ENCODE assay signal across 8 mouse cellular contexts in the genomic region with DNA sequence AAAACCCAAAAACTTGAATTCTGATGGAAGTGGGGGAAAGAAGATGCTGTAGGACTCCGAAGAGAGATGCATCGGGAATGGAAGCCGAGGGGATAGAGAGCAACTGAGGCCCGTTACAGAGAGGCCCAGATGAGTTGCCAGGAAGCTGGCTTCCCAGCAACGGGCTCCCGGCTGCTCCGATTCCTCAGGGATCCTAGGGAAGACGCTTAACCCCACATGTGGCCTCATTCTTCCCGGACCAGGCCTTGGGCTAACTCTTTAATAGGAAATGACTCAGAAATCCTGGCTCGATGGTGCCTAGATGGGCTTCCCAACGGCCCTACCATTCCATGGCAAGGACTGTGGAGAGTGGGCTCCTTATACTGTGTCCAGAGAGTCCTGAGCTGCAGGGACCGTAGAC. TPM values are rescaled to one million over a fixed set of nuclear protein-coding genes. Genes with fewer than 3 reads are reported as not detected.
DNase-seq lines count a peak whose midpoint lies in the region; ATAC-seq and TF ChIP-seq lines count a peak whose summit lies in the region.

No protein-coding gene starts in this region.

- H3K4me2 ChIP-seq in heart, embryonic 16.5 days (ENCODE audit: low read depth, low read length): peak overlapping the region; percentile 92

- H3K27ac ChIP-seq in heart, adult 2 months: peak overlapping the region; percentile 40; the same call in 1 of the 2 replicates
- H3K27ac ChIP-seq in heart, embryonic 16.5 days (ENCODE audit: low read length): peak overlapping the region; percentile 5
- H3K27ac ChIP-seq in macrophage: no peak overlapping the region

- TF ChIP-seq EP300 in heart, adult 2 months (IDR thresholded peaks at IDR 0.05; ENCODE audit: insufficient read depth, low read depth, low read length): no peak

- H3K36me3 ChIP-seq in heart, adult 2 months (ENCODE audit: control insufficient read depth, insufficient read depth, low read length): no peaks in the 10 kb centered on the region
- peaks cover 4% of the 10 kb centered on the region for H3K36me3 ChIP-seq in heart, embryonic 16.5 days (ENCODE audit: control insufficient read depth, insufficient read depth)
- no peaks in the 10 kb centered on the region for H3K36me3 ChIP-seq in macrophage (ENCODE audit: inconsistent target)

- intact Hi-C loops in heart, adult 2 months (cut with DNase I): no loop called here

- no peaks in the 10 kb centered on the region for H3K79me2 ChIP-seq in heart, adult 2 months (replicated peaks; ENCODE audit: control insufficient read depth, insufficient read depth, low read length)
- H3K79me2 ChIP-seq in macrophage (ENCODE audit: inconsistent target): no peaks in the 10 kb centered on the region

- H3K4me1 ChIP-seq in heart, adult 2 months (ENCODE audit: control insufficient read depth, insufficient read depth, low read length): 0 out of 2 replicates have a peak, but pooled peaks cover 1% of the 10 kb centered on the region
- peaks cover 25% of the 10 kb centered on the region for H3K4me1 ChIP-seq in heart, embryonic 16.5 days (ENCODE audit: control insufficient read depth, insufficient read depth, low read length)

- TF ChIP-seq CTCF in heart, adult 2 months (IDR thresholded peaks at IDR 0.05): no peak

- peak in 1 of 2 experiments; percentile 30 for DNase-seq in heart, adult 2 months
- DNase-seq in heart, postnatal 4 days: no peak
- peak; percentile 71 for DNase-seq in NIH3T3 (ENCODE audit: low read depth)
- DNase-seq in gastrocnemius, postnatal 4 days (ENCODE audit: low spot score in 2 of 2): no peak
- DNase-seq in frontal cortex, postnatal 14 days (ENCODE audit: low spot score in 2 of 2): no peak
- no peak for DNase-seq in right cerebral cortex, adult 18-20 months

- ATAC-seq in heart, embryonic 16.5 days (replicated peaks; ENCODE audit: extremely low read depth, insufficient read depth, low FRiP score): no peak

- 7% methylated on average over 12 of the region's 12 CpGs for WGBS in heart, adult 2 months
- whole genome bisulfite sequencing in heart, embryonic 16.5 days: 9% methylated on average over 12 of the region's 12 CpGs
- WGBS in macrophage (ENCODE audit: missing documents): 27% methylated on average over 12 of the region's 12 CpGs

- 0 out of 2 replicates have a peak overlapping the region, but pooled peaks have one; percentile 7 for H3K9ac ChIP-seq in heart, adult 2 months (ENCODE audit: low read depth, low read length)
- peak overlapping the region; percentile 65 for H3K9ac ChIP-seq in heart, embryonic 16.5 days (ENCODE audit: low read length)

- no peak for TF ChIP-seq POLR2A in heart, adult 2 months (IDR thresholded peaks at IDR 0.05; ENCODE audit: insufficient read depth, low read depth, low read length)

- H3K4me3 ChIP-seq in heart, adult 2 months: peak overlapping the region; percentile 64
- H3K4me3 ChIP-seq in heart, embryonic 16.5 days (ENCODE audit: low read length): peak overlapping the region; percentile 79
- H3K4me3 ChIP-seq in macrophage (ENCODE audit: inconsistent target): peak overlapping the region; percentile 53

- no peaks in the 10 kb centered on the region for H3K27me3 ChIP-seq in heart, adult 2 months (ENCODE audit: control insufficient read depth, insufficient read depth, low read length)
- no peaks in the 10 kb centered on the region for H3K27me3 ChIP-seq in heart, embryonic 16.5 days (ENCODE audit: control insufficient read depth, insufficient read depth, low read length)

- H3K9me3 ChIP-seq in heart, embryonic 16.5 days (replicated peaks; ENCODE audit: control insufficient read depth, low read length): no peaks in the 10 kb centered on the region

RNA-seq across cellular contexts. Expression of gene Cchcr1, which starts 0.6 kb away (rescaled TPM):
- 1 to 10 TPM; 1.9 to 2.2 TPM for total RNA-seq in heart, adult 2 months (2021)
- 3.7 and 3.8 TPM in 2 replicates for polyA plus RNA-seq in heart, adult 2 months (2012; rRNA removed)
- 10 to 100 TPM; 11.0 to 12.5 TPM for total RNA-seq in heart, postnatal 4 days (2021)
- polyA plus RNA-seq in heart, embryonic 16.5 days (2015; fragmentation: Nextera tagmentation; extraction: Ambion mirVana): 15.7 and 15.9 TPM in 2 replicates
- 10 to 100 TPM in 20 of 26 experiments, 1 to 10 TPM in 6; 6.9 to 29.8 (median 14.7) TPM for total RNA-seq in macrophage (2018; cell fraction: chromatin; rRNA removed)
- 1 to 10 TPM; 1.0 to 2.3 (median 1.4) TPM for total RNA-seq in macrophage (2018; cell fraction: cytosol; rRNA removed)
- 10 to 100 TPM in 4 of 26 experiments, 1 to 10 TPM in 22; 2.3 to 19.1 (median 6.7) TPM for total RNA-seq in macrophage (2018; cell fraction: nucleus; rRNA removed)
- 1.3 to 3.3 TPM (median 2.1 TPM) in 3 replicates for polyA plus RNA-seq in macrophage (2018)
- 10 to 100 TPM; 13.8 to 15.0 TPM for total RNA-seq in gastrocnemius, postnatal 4 days (2021)

RNA-seq across cellular contexts. Expression of gene Tcf19, which starts 0.9 kb away (rescaled TPM):
- total RNA-seq in heart, adult 2 months (2021): 1 to 10 TPM; 2.0 to 2.4 TPM
- 3.0 and 3.5 TPM in 2 replicates for polyA plus RNA-seq in heart, adult 2 months (2012; rRNA removed)
- total RNA-seq in heart, postnatal 4 days (2021): 10 to 100 TPM; 41.1 to 44.2 TPM
- polyA plus RNA-seq in heart, embryonic 16.5 days (2015; fragmentation: Nextera tagmentation; extraction: Ambion mirVana): 59.5 and 60.3 TPM in 2 replicates
- 1 to 10 TPM in 17 of 26 experiments, under 1 TPM in 5, not detected in 4; 0.43 to 6.3 (median 1.9) TPM for total RNA-seq in macrophage (2018; cell fraction: chromatin; rRNA removed)
- total RNA-seq in macrophage (2018; cell fraction: cytosol; rRNA removed): 1 to 10 TPM; 1.5 to 4.6 (median 3.2) TPM
- 10 to 100 TPM in 1 of 26 experiments, 1 to 10 TPM in 23, under 1 TPM in 2; 0.64 to 24.6 (median 2.6) TPM for total RNA-seq in macrophage (2018; cell fraction: nucleus; rRNA removed)
- polyA plus RNA-seq in macrophage (2018): 2.7 to 15.5 TPM (median 3.0 TPM) in 3 replicates
- total RNA-seq in gastrocnemius, postnatal 4 days (2021): 10 to 100 TPM; 28.1 to 29.9 TPM

RNA-seq across cellular contexts. Expression of gene Pou5f1, which starts 11.7 kb away (rescaled TPM):
- not detected for total RNA-seq in heart, adult 2 months (2021)
- not detected in 2 replicates for polyA plus RNA-seq in heart, adult 2 months (2012; rRNA removed)
- total RNA-seq in heart, postnatal 4 days (2021): not detected
- not detected in 2 replicates for polyA plus RNA-seq in heart, embryonic 16.5 days (2015; fragmentation: Nextera tagmentation; extraction: Ambion mirVana)
- 1 to 10 TPM; 1.4 to 9.5 (median 3.3) TPM for total RNA-seq in macrophage (2018; cell fraction: chromatin; rRNA removed)
- total RNA-seq in macrophage (2018; cell fraction: cytosol; rRNA removed): under 1 TPM in 3 of 26 experiments, not detected in 23; 0.09 to 0.16 (median 0.13) TPM
- total RNA-seq in macrophage (2018; cell fraction: nucleus; rRNA removed): 1 to 10 TPM in 19 of 26 experiments, under 1 TPM in 4, not detected in 3; 0.40 to 5.3 (median 2.0) TPM
- not detected in 3 replicates for polyA plus RNA-seq in macrophage (2018)
- under 1 TPM; 0.20 to 0.26 TPM for total RNA-seq in gastrocnemius, postnatal 4 days (2021)

RNA-seq across cellular contexts. Expression of gene Psors1c2, which starts 15.5 kb away (rescaled TPM):
- total RNA-seq in heart, adult 2 months (2021): not detected
- polyA plus RNA-seq in heart, adult 2 months (2012; rRNA removed): not detected in 2 replicates
- total RNA-seq in heart, postnatal 4 days (2021): not detected
- polyA plus RNA-seq in heart, embryonic 16.5 days (2015; fragmentation: Nextera tagmentation; extraction: Ambion mirVana): 1.6 and 1.9 TPM in 2 replicates
- not detected for total RNA-seq in macrophage (2018; cell fraction: chromatin; rRNA removed)
- not detected for total RNA-seq in macrophage (2018; cell fraction: cytosol; rRNA removed)
- total RNA-seq in macrophage (2018; cell fraction: nucleus; rRNA removed): not detected
- not detected in 3 replicates for polyA plus RNA-seq in macrophage (2018)
- not detected for total RNA-seq in gastrocnemius, postnatal 4 days (2021)

RNA-seq across cellular contexts. Expression of gene Cdsn, which starts 34.4 kb away (rescaled TPM):
- total RNA-seq in heart, adult 2 months (2021): under 1 TPM; 0.27 to 0.29 TPM
- 0.94 and 1.1 TPM in 2 replicates for polyA plus RNA-seq in heart, adult 2 months (2012; rRNA removed)
- total RNA-seq in heart, postnatal 4 days (2021): under 1 TPM; 0.16 to 0.26 TPM
- 0.46 and 0.49 TPM in 2 replicates for polyA plus RNA-seq in heart, embryonic 16.5 days (2015; fragmentation: Nextera tagmentation; extraction: Ambion mirVana)
- total RNA-seq in macrophage (2018; cell fraction: chromatin; rRNA removed): under 1 TPM in 1 of 26 experiments, not detected in 25; 0.32 TPM
- not detected for total RNA-seq in macrophage (2018; cell fraction: cytosol; rRNA removed)
- not detected for total RNA-seq in macrophage (2018; cell fraction: nucleus; rRNA removed)
- polyA plus RNA-seq in macrophage (2018): not detected in 3 replicates
- under 1 TPM; 0.29 to 0.39 TPM for total RNA-seq in gastrocnemius, postnatal 4 days (2021)

Comparison
In these comparisons a context has a peak if more than half of its experiments do, and no peak if none do; other contexts are left out.
1. RNA of gene Tcf19, which starts 0.9 kb away (total RNA-seq): 41.1 to 44.2 TPM in heart, postnatal 4 days and 28.1 to 29.9 TPM in gastrocnemius, postnatal 4 days; 2.0 to 2.4 TPM in heart, adult 2 months; every median in the first group is over 4 times any median in the second.
2. Peak in every context shown above with its lines, with median percentiles within 50 percentile points of each other: H3K4me3 ChIP-seq.